Mouse (Mus musculus) embryonic facial prominence, embryonic 11.5 days (tissue): ENCODE data around the gene Kcnip3. TPM values are rescaled to one million over a fixed set of nuclear protein-coding genes. Genes with fewer than 3 reads are reported as not detected.

Source experiments
- ATAC-seq: fragments of 200-750 bp; cut with Nextera tagmentation; replicated peaks from 2 replicates; pipeline ENCODE4 v1.8.0; 2017; ENCODE audit warnings: low read depth; ENCODE audit not compliant: insufficient number of reproducible peaks, low FRiP score, low TSS enrichment
- DNase-seq: peaks from one replicate; pipeline ENCODE4 v3.0.0-alpha.2; 2015; ENCODE audit warnings: low spot score
- H3K27ac ChIP-seq: fragments of 300-500 bp; sonication (generic); replicated peaks from 2 replicates; pipeline ENCODE4 v1.5.1; 2014; ENCODE audit warnings: mild to moderate bottlenecking, low read depth, low read length, control low read depth
- H3K27me3 ChIP-seq: fragments of 300-500 bp; sonication (generic); 2 replicates; pipeline ENCODE4 v1.6.1; 2014; ENCODE audit warnings: mild to moderate bottlenecking, low read length, moderate library complexity, mixed read lengths; ENCODE audit not compliant: control insufficient read depth, insufficient read depth
- H3K36me3 ChIP-seq: fragments of 300-500 bp; sonication (generic); replicated peaks from 2 replicates; pipeline ENCODE4 v1.6.1; 2014; ENCODE audit warnings: low read depth, mild to moderate bottlenecking, low read length, moderate library complexity, mixed read lengths; ENCODE audit not compliant: control insufficient read depth, insufficient read depth
- H3K4me1 ChIP-seq: fragments of 300-500 bp; sonication (generic); 2 replicates; pipeline ENCODE4 v1.6.1; 2014; ENCODE audit warnings: low read length, mixed read lengths; ENCODE audit not compliant: control insufficient read depth, insufficient read depth
- H3K4me2 ChIP-seq: fragments of 300-500 bp; sonication (generic); 2 replicates; pipeline ENCODE4 v1.6.1; 2014; ENCODE audit warnings: low read depth, mild to moderate bottlenecking, control low read depth, low read length, moderate library complexity
- H3K4me3 ChIP-seq: fragments of 300-500 bp; sonication (generic); 2 replicates; pipeline ENCODE4 v1.5.1; 2014; ENCODE audit warnings: low read depth, low read length, control low read depth
- H3K9ac ChIP-seq: fragments of 300-500 bp; sonication (generic); replicated peaks from 2 replicates; pipeline ENCODE4 v1.6.1; 2014; ENCODE audit warnings: mild to moderate bottlenecking, control low read depth, low read length
- H3K9me3 ChIP-seq: fragments of 300-500 bp; sonication (generic); replicated peaks from 2 replicates; pipeline ENCODE4 v1.6.1; 2016; ENCODE audit warnings: mild to moderate bottlenecking, low read length, inconsistent platforms, mixed read lengths; ENCODE audit not compliant: control insufficient read depth
- WGBS: fragments of 180-500 bp; shearing (Covaris S2); extraction: QIAGEN DNeasy Blood & Tissue Kit; methylation state at CpG from one replicate; pipeline ENCODE4 v1.1.7; 2014; 5-methylcytosine and 5-hydroxymethylcytosine counted together
- polyA plus RNA-seq: library from polyadenylated mRNA; unstranded; fragments of >200 nt; fragmentation: Nextera tagmentation; extraction: Ambion mirVana; gene quantifications from 2 replicates; pipeline ENCODE4 v1.2.1, GENCODE M21; 2014

Gene Kcnip3
- polyA plus RNA-seq, 1 experiment from 2014 or later: 2.8 TPM

- no peaks in the 10 kb centered on the region for H3K9me3 ChIP-seq
- no peaks in the 10 kb centered on the region for H3K36me3 ChIP-seq
- H3K4me1 ChIP-seq: no peaks in the 10 kb centered on the region; the same call in 1 of the 2 replicates
- H3K9ac ChIP-seq: peak overlapping the region; percentile 51
- peak overlapping the region; percentile 95 for H3K4me2 ChIP-seq
- no peak for DNase-seq
- 0 out of 2 replicates have a peak, but pooled peaks have one; percentile 39 for ATAC-seq
- H3K27ac ChIP-seq: no peak overlapping the region
- peaks cover 44% of the 10 kb centered on the region for H3K27me3 ChIP-seq
- H3K4me3 ChIP-seq: peak overlapping the region; percentile 54
- WGBS: under 1% methylated on average over 58 of the region's 59 CpGs
These were observed 39.9 kb downstream of the Kcnip3 start for GRCm38 (mm10) chr2:127481841-127482532.

GRCm38 (mm10) chr2:127479763-127480162 lies 42.1 kb downstream of the Kcnip3 start:
- 70% methylated on average over 10 of the region's 10 CpGs for WGBS
- Histone ChIP-seq H3K9ac (no peak overlapping the region), H3K27me3 (peaks cover 44% of the 10 kb centered on the region), H3K27ac (no peak overlapping the region), H3K4me2 (no peak overlapping the region), H3K36me3 (no peaks in the 10 kb centered on the region), H3K4me3 (no peak overlapping the region), H3K4me1 (no peaks in the 10 kb centered on the region; the same call in 1 of the 2 replicates), H3K9me3 (no peaks in the 10 kb centered on the region)
- ATAC-seq (no peak), DNase-seq (no peak)

GRCm38 (mm10) chr2:127479210-127479609 lies 42.7 kb downstream of the Kcnip3 start:
- Histone ChIP-seq H3K9ac (no peak overlapping the region), H3K4me3 (no peak overlapping the region), H3K27me3 (peaks cover 40% of the 10 kb centered on the region), H3K4me2 (no peak overlapping the region), H3K36me3 (no peaks in the 10 kb centered on the region), H3K4me1 (no peaks in the 10 kb centered on the region; the same call in 1 of the 2 replicates), H3K9me3 (no peaks in the 10 kb centered on the region), H3K27ac (no peak overlapping the region)
- no peak for ATAC-seq
- no peak for DNase-seq
- WGBS: 78% methylated on average over 4 of the region's 4 CpGs

- 70% methylated on average over 3 of the region's 3 CpGs for WGBS
- Histone ChIP-seq H3K27me3 (no peaks in the 10 kb centered on the region), H3K27ac (no peak overlapping the region), H3K36me3 (no peaks in the 10 kb centered on the region), H3K9me3 (no peaks in the 10 kb centered on the region), H3K9ac (no peak overlapping the region), H3K4me2 (no peak overlapping the region), H3K4me1 (no peaks in the 10 kb centered on the region), H3K4me3 (no peak overlapping the region)
- ATAC-seq (no peak), DNase-seq (no peak)
These were observed 49.6 kb downstream of the Kcnip3 start for GRCm38 (mm10) chr2:127472279-127472678.

- no peaks in the 10 kb centered on the region for H3K9me3 ChIP-seq
- H3K27ac ChIP-seq: no peak overlapping the region
- no peak for ATAC-seq
- no peaks in the 10 kb centered on the region for H3K4me1 ChIP-seq
- H3K27me3 ChIP-seq: no peaks in the 10 kb centered on the region
- no peak for DNase-seq
- no peaks in the 10 kb centered on the region for H3K36me3 ChIP-seq
- H3K9ac ChIP-seq: no peak overlapping the region
- no peak overlapping the region for H3K4me2 ChIP-seq
- 88% methylated on average over 8 of the region's 8 CpGs for WGBS
- H3K4me3 ChIP-seq: no peak overlapping the region
These were observed 50.6 kb downstream of the Kcnip3 start for GRCm38 (mm10) chr2:127471281-127471680.

GRCm38 (mm10) chr2:127470661-127471060 lies 51.2 kb downstream of the Kcnip3 start:
- H3K4me2 ChIP-seq: no peak overlapping the region
- no peak overlapping the region for H3K9ac ChIP-seq
- 92% methylated on average over 10 of the region's 10 CpGs for WGBS
- no peaks in the 10 kb centered on the region for H3K36me3 ChIP-seq
- no peak for DNase-seq
- no peak overlapping the region for H3K4me3 ChIP-seq
- no peaks in the 10 kb centered on the region for H3K27me3 ChIP-seq
- no peaks in the 10 kb centered on the region for H3K4me1 ChIP-seq
- no peak overlapping the region for H3K27ac ChIP-seq
- no peak for ATAC-seq
- H3K9me3 ChIP-seq: no peaks in the 10 kb centered on the region

GRCm38 (mm10) chr2:127470183-127470582 lies 51.7 kb downstream of the Kcnip3 start:
- no peaks in the 10 kb centered on the region for H3K9me3 ChIP-seq
- 78% methylated on average over 5 of the region's 5 CpGs for WGBS
- no peaks in the 10 kb centered on the region for H3K4me1 ChIP-seq
- H3K27me3 ChIP-seq: no peaks in the 10 kb centered on the region
- no peak overlapping the region for H3K27ac ChIP-seq
- DNase-seq (no peak), ATAC-seq (no peak)
- H3K4me2 ChIP-seq: no peak overlapping the region
- no peaks in the 10 kb centered on the region for H3K36me3 ChIP-seq
- no peak overlapping the region for H3K4me3 ChIP-seq
- no peak overlapping the region for H3K9ac ChIP-seq

GRCm38 (mm10) chr2:127462314-127462713 lies 59.6 kb downstream of the Kcnip3 start:
- ATAC-seq: peak; percentile 40; the same call in 1 of the 2 replicates
- no peaks in the 10 kb centered on the region for H3K36me3 ChIP-seq
- 9% methylated on average over 8 of the region's 8 CpGs for WGBS

More at GRCm38 (mm10) chr2:127462314-127462713, 59.6 kb downstream of the Kcnip3 start:
- H3K4me1 ChIP-seq: no peaks in the 10 kb centered on the region
- DNase-seq: peak; percentile 79
- H3K4me3 ChIP-seq: no peak overlapping the region
- no peaks in the 10 kb centered on the region for H3K27me3 ChIP-seq
- H3K4me2 ChIP-seq: no peak overlapping the region
- no peak overlapping the region for H3K9ac ChIP-seq
- H3K27ac ChIP-seq: no peak overlapping the region
- no peaks in the 10 kb centered on the region for H3K9me3 ChIP-seq
